Mouse (Mus musculus) urinary bladder, adult 2 months (tissue): Measurements from ENCODE around the gene Emg1. TPM values are rescaled to one million over a fixed set of nuclear protein-coding genes. Genes with fewer than 3 reads are reported as not detected.
"Not testable (repeated sequence)": the region's sequence is repeated elsewhere in the genome, so short reads cannot be mapped to it uniquely, and the experiment has no call there.

Source experiments
- DNase-seq: peaks from one replicate; pipeline ENCODE4 v3.0.0; 2022; ENCODE audit warnings: low spot score
- polyA plus RNA-seq: library from polyadenylated mRNA; depleted of rRNA; stranded (reverse); fragments of >200 nt; gene quantifications from 2 replicates; pipeline ENCODE4 v1.2.3, GENCODE M21; 2012

The Emg1 gene
- polyA plus RNA-seq, 1 experiment, result 84.5 TPM

DNA sequence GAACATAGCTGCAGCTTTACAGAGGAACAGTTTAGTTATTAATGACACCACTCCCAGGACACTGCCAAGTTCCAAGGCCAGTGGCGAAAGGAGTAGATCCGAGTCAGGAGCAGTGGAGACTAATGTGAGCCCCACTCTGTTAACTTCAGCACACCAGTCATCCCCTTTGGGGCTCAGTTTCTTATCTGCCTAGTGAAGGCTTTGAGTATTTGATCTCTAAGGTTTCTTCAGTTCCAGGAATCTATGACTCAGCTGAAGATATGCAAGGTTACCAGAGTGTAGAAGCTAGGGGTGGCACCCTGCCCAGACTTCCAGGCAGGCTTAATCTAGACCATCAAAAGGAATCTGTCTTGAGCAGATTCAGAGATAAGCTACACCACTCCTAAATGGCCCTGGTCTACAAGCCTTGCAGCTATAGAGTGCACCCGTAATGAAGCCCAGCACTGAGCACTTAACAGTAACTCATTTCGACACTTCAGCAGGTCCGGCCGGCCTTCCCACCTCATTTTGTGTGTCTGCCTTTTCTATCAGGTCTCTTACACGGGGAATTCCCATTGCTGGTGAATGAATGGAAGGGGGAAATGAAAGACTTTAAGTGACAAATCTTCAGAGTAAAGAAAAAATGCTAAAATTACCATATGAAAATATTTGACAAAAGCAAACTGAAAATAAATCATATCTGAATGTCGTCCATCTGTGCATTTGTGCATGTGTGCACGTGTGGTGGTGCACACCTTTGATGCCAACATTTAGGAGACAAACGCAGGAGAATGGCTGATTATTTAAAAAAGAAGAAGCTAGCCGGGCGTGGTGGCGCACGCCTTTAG is 28.2 kb downstream of the Emg1 start:
- DNase-seq, result peak; percentile 37

DNA sequence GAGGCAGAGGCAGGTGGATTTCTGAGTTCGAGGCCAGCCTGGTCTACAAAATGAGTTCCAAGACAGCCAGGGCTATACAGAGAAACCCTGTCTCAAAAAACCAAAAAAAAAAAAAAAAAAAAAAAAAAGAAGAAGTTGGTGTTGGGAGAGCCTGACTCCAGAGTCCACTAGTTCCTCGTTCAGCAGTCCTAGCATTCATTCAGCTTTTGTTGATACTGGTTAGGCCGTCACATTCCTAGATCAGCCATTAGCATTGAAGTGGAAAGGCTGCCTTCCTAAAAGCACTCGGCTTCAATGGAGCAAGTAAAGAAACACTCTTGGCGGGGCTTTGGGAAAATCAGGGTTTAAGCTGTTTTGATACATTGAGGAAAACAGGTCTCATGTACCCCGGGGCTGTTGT is 29.7 kb downstream of the Emg1 start:
- DNase-seq, result not testable (repeated sequence)

DNA sequence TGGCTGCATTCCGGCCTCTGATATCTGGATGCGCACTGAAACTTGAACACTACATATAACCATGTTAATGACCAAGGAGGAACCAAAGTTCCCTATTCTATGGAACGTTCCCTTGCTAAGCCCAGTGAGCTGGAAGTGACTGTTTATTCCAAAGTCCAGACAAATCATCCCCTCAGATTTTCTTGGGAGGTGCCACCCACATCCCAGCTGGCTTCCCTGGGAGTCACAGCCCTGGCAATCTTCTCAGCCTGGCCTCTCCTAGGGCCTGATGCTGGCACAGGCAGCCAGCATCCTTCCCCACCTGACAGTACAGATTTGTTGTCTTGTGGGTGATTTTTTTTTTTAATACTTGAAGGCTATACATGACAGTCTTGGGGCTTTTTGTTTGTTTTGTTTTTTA is 32.5 kb downstream of the Emg1 start:
- no peak for DNase-seq

DNA sequence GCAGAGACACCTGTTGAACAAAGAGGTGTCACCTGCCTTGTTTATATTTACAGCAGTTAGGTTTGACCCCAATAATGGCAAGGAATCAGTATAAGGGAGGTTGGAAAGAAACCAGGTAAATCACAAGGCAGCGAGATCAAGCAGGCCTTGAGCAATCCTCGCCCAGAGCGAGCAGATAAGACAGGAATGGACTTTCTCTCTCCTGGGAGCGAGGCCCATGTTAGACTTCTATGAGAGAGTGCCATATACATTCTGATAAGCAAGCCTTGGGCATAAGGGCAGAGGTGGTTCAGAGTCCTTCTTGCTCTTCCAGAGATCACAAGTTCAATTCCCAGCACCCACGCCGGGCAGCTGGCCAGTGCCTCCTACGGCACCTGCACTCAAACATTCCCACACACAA is 33.2 kb downstream of the Emg1 start:
- no peak for DNase-seq

DNA sequence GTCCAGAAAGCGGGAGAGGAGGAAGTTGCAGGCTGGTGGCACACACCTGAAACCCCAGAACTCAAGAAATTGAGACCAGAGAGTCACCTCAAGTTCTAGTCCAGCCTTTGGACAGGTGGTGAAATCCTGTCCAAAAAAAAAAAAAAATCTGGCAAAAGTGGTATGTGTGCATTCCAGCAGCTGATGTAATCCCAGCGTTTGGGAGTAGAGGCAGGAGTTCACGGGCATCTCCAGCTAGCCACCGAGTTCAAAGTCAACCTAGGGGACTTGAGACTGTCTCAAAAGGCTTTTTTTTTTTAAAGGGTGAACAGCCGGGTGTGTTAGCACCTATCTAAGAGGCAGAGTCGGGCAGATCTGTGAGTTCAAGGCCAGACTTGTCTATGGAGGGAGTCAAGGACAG is 35.8 kb downstream of the Emg1 start:
- no peak for DNase-seq

DNA sequence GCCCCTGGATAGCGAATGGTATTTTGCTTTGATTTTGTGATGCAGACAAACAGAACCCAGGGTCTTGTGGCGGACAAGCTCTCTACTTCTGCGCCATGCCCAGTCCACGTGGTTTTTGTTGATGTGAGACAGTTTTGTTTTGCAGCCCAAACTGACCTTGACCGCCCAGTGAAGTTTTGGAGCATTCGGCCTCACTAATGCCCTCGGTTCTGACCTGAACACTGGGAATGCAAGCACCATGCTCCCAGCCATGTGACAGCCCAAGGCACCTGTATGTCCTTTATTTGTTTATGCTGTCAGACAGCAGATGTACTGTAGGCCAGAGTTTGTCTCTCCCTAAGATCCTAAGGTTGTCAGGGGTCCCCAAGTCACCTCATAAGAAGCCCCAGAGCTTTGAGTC is 37.4 kb downstream of the Emg1 start:
- no peak for DNase-seq

DNA sequence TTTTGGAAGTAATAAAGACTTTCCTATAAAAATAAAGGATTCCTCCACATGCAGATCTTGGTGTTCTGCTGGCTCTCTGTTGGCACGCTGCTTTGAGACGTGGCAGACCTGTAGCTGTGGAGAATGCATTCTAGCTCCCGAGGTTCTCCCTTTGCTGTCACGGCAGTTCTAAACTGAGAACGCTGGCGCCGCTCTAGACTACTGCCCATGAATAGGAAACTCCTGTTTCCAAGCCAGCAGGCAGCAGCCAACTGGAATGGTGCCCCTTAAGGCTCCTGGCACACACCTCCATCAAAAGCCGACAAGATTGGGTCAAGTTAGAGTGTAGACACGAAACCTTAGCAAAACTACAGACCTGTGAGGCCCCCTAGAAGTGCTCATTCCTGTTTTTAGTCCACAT is 38.4 kb downstream of the Emg1 start:
- no peak for DNase-seq

DNA sequence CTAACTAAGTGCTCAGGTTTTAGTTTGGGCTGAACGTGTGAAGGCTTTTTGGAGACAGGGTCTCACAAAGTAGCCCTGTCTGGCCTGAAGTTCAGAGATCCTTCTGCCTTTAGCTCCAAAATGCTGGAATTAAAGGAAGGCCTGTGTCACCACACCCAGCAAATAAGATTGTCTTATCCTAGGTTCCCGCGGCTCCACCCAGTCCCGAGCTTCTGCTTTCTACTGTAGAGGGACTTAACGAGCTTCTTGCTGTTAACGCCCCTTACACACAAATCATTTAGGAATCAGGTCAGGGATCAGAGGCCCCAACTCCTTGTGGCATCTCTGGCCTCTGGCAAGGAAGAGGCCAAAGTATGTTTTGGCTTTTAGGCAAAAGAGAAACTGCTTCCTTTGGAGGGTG is 39.9 kb downstream of the Emg1 start:
- DNase-seq, result no peak

DNA sequence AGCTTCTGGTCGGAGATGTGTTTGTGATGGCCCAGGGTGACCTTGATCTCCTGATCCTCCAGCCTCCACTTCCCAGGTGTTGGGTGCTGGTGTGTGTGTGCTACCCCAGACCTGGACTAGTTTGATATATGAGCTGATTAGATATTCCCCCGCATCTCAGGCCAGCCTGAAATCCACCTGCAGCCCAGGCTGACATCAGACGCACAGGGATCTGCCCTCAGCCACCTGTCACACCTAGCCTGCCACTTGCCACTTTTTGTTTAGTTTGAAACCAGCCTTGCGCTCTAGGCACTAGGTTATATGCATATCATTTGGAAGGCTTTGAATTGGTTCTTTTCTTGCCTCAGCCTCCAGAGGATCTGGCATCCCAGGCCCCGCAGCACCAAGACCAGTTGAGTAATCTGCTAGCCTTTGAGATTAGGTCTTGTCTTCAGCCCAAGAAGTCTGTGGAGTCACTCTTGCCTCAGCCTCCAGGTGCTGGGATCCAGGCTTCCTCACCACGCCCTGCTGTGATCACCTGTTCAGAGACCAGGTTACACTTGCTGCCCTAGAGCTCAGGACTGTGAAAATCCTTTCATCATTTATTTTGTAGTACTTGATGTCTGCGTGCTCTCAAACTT is 41.6 kb downstream of the Emg1 start:
- no peak for DNase-seq

DNA sequence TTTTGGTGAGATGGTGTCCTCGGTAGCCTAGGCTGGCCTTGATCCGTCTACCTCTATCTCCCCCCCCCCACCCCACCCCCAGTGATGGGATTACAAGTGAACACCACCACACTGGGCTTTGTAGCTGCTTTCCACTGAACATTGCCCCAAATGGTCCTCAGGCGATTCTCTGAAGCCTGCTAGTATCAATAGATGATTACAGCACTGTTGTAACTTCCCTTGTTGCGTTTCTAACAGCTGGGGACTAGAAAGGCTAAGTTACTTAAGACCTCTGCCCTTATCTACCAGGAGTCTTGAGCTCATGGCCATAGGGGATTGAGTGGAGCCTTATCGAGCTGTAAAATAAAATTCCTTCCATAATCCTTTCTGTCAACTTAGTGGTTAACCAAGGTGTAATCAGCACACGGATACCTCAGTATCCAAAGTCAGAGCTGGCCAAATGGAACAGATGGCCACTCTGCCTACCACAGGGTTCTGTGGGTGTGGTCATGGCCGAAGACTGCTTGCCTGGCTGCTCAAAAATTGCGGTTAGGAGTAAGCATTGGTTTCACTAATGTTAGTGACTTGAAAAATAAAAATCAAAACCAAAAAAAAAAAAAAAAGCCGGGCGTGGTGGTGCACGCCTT is 42.6 kb downstream of the Emg1 start:
- no peak for DNase-seq

DNA sequence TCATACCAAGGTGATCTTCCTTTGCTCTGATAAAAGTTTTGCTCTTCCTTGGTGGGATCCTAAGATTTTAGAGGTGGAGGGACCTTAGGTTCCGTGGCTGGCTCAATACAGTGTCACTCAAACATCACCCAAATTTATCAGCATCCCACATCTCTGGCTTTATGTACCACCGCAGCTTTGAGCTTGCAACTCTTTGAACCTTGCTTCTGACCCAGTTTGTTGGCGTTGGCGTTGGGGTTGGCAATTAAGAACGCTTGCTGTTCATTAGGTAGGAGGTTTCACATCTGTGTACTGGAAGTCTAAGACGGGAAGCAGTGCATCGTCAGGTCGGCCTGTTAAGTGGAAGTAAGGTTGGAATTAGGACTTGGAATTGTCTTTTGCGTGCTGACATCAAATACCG is 47.0 kb downstream of the Emg1 start:
- DNase-seq, result no peak

DNA sequence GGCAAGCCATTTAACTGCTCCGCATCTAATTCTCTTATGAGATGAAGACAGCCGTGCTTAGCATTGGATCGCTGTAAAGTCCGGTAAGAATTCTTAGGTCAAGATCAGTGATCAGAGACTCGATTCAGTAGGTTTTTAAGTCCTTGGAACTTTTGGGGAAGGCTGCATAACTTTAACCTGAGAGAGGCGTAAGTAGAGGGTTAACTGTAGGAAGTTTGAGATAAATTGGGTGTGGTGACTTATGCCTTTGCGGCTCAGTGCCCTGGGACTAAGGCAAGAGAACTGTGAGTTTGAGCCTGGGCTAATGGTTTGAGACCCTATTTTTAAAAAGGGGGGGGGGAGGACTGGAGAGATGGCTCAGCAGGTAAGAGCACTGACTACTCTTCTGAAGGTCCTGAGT is 47.7 kb downstream of the Emg1 start:
- DNase-seq, result no peak

DNA sequence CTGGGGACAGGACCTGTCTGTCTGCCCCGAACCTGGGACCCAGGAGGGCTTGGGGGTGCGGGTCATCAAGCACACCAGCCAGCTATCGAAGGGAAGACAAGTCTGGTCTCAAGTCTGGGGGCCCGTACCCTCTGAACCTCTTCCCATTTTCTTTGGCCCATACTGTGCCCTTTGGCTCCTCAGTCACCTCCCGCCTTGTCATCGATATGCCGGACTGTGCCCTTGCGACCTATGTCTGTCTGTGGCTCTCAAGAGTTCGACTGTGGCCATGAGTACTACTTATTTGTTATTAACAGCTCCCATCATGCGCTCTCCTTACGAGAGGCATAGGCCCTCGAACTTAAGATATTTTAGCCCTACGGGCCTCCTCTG is 48.6 kb downstream of the Emg1 start:
- no peak for DNase-seq

DNA sequence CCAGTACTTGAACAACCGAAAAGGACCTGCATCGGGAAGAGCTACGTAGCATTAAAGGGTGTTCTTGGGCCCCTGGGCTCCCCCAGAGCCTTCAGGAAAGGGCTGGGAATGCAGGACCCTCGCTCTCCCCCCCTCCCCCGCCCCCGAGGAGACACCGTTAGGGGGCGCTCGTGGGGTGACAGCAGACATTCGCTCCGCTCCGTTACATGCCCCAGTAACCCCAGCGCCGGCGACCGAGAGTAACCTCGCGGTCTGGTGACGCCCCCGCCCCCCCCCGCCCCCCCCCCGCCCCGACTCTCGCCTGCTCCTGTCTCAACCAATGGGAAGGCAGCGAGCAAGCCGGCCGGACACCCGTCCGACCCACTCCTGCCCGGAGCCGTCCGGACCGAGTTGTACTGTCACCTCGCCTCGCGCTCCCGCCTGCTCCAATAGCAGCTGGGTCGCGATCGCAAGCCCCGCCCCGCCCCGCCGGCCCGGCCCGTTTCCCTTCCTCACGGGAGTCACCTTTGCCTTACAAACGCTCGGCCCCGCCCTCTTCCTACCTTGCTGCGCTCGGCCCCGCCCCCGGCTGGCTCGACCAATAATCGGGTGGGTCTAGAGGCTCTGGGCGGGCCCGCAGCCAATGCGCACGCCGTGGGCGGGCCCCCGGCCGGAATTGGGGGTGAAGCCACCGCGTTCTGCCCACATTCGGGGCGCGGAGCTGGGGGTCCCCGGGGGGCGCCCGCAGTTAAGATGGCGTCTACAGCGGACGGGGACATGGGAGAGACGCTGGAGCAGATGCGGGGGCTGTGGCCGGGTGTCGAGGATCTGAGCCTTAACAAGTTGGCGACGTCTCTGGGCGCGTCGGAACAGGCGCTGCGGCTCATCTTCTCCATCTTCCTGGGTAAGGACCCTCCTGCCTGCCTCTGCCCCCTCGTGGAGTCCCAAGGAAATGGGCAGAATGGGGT is 49.2 kb downstream of the Emg1 start, which contains the start of gene Lpcat3:
Lpcat3 (plus strand) TSS at position 551 of the 947 bp plus-strand sequence.
- DNase-seq, result peak; percentile 99

DNA sequence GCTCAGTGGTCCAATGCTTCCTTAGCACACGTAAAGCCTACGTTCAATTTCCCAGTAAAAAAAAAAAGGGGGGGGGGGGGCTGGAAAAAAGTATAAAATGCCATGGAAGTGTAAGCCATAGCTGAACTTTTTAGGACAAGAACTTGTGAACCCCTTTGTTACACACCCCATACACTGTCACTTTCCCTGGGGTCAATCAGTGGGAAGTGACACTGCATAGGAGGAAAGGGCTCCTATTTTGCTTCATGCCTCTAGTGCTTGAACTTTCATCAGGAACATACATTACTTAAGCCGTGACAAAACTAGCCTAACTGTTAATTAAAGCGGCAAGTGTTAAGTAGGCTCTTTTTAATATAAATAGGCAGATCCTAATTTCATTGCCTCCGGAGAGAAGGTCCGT is 50.0 kb downstream of the Emg1 start:
- no peak for DNase-seq

DNA sequence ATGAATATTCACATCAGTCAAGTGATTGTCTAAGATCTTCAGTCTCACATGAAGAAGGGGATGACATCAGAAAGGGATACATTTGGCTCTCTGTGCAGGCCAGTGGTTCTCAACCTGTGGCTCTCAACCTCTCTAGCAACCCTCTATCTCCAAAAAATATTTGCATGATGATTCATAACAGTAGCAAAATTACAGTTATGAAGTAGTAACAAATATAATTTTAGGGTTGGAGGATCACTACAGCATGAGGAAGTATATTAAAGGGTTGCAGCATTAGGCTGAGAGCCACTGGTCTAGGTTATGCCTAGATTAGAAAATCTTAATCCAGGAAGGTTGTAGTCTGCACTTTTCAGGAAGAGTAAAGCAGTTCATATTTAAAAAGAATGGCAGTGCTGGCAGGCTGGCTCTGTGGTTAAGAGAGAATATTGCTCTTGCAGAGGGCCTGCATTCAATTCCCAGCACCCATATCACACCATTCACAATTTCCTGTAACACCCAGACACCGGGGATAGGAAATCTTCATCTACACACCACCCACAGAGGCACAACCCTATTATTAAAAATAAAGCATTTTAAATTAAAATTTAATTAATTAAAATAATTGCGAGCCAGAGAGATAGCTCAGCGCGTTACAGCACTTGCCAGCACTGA is 50.7 kb downstream of the Emg1 start:
- DNase-seq, result no peak

DNA sequence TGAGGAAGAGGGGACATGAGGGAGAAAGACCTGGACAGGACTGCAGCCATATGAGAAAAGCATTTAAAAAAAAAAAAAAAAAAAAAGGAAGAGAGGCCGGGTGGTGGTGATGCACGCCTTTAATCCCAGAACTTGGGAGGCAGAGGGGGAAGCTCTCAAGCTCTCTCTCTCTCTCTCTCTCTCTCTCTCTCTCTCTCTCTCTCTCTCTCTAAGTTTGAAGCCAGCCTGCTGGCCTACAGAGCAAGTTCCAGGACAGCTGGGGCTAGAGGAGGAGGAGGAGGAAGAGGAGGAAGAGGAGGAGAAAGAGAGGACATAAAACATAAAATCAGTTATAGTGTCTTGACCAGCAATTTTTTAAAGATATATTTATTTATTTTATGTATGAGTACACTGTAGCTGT is 53.9 kb downstream of the Emg1 start:
- DNase-seq, result no peak

DNA sequence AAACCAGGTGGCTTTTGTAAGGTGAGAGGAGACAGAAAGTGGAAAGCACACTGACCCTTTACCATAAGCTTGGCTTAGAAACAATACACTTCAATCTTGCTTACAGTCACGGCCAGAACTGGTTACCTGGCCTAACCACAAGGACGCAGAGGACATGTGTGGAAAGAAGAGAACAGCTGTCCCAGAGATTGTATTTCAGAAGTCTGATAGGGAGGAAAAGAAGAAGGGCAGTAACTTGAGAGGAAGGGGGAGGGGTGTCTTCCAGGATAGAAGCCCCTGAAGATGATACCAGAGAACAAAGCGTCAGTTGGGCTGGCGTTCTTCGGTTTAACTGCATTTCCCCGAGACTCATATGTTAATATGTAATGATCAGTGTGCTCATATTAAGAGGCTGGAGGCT is 56.1 kb downstream of the Emg1 start:
- DNase-seq, result no peak
